Mouse (Mus musculus) liver, embryonic 14.5 days (tissue): Measurements from ENCODE around the gene Mllt3.

Experiments used
- CTCF ChIP-seq: IDR thresholded peaks from 2 replicates; pipeline ENCODE4 v1.5.1; 2016; ENCODE audit warnings: antibody characterized with exemption, low read depth, control low read depth
- EP300 ChIP-seq: IDR thresholded peaks from 2 replicates; pipeline ENCODE4 v1.6.1; 2016; ENCODE audit warnings: antibody characterized with exemption, low read depth

DNA sequence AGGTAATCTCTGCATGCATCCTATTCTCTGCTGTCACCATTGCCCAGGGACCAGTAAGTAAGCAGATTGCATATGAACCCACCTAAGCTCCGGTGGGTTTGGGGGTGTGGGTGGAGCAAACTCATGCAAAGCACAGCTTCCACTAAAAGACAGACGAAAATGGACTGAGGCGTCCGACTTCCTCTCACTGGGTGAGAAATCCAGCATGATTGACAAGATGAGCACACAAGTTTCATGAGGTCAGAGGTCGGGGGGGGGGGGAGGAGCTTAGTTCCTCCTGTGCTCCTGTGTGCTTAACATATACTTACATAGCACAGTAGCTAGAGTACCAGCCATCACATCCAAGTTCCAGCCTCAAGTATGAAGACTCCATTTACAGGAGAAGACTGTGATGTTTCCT, 206.8 kb downstream of the Mllt3 start:
- TF ChIP-seq CTCF (no peak), EP300 (no peak)
